In genomic region chr17:74338937-74339804, GRCm38 (mm10) we compare ENCODE assay signal across 8 mouse cellular contexts. TPM values are rescaled to one million over a fixed set of nuclear protein-coding genes. Genes with fewer than 3 reads are reported as not detected.
A peak's percentile ranks its signal among the peaks of the same experiment; 100 is the strongest.
DNase-seq lines count a peak whose midpoint lies in the region; ATAC-seq and TF ChIP-seq lines count a peak whose summit lies in the region.

Gene Spast (plus strand): TSS chr17:74338987.

- peak within 1 kb of the TSS; percentile 87 for H3K4me3 ChIP-seq in bone marrow, adult 2 months (replicated peaks; ENCODE audit: control insufficient read depth, low read depth, low read length)
- H3K4me3 ChIP-seq in heart, embryonic 13.5 days = peak within 1 kb of the TSS; percentile 99
- H3K4me3 ChIP-seq in kidney, postnatal 0 days (replicated peaks; ENCODE audit: low read depth, low read length) = peak within 1 kb of the TSS; percentile 94
- peak within 1 kb of the TSS; percentile 99 for H3K4me3 ChIP-seq in liver, embryonic 15.5 days (replicated peaks)
- peak within 1 kb of the TSS; percentile 98 for H3K4me3 ChIP-seq in stomach, embryonic 14.5 days (ENCODE audit: low read depth, low read length)

- no peaks in the 10 kb centered on the region for H3K9me3 ChIP-seq in heart, embryonic 13.5 days
- no peaks in the 10 kb centered on the region for H3K9me3 ChIP-seq in kidney, postnatal 0 days (replicated peaks; ENCODE audit: low read length)
- no peaks in the 10 kb centered on the region for H3K9me3 ChIP-seq in liver, embryonic 15.5 days (replicated peaks)
- no peaks in the 10 kb centered on the region for H3K9me3 ChIP-seq in stomach, embryonic 14.5 days (ENCODE audit: control insufficient read depth, low read depth, low read length)

- DNase-seq in CD4-positive helper T cell, adult 2 months (ENCODE audit: low read depth, low spot score) = peak; percentile 75
- DNase-seq in kidney, postnatal 0 days (ENCODE audit: low spot score) = peak; percentile 76
- DNase-seq in neural tube, embryonic 10.5 days (ENCODE audit: extremely low spot score, low spot score) = peak; percentile 76

- peak within 1 kb of the TSS; percentile 87 for H3K4me2 ChIP-seq in heart, embryonic 13.5 days
- peak within 1 kb of the TSS; percentile 74 for H3K4me2 ChIP-seq in kidney, postnatal 0 days (ENCODE audit: low read length)
- peak within 1 kb of the TSS; percentile 89 for H3K4me2 ChIP-seq in liver, embryonic 15.5 days
- peak within 1 kb of the TSS; percentile 72 for H3K4me2 ChIP-seq in stomach, embryonic 14.5 days (replicated peaks; ENCODE audit: low read depth, low read length)

- peaks cover 5% of the 10 kb centered on the region for H3K4me1 ChIP-seq in bone marrow, adult 2 months (ENCODE audit: control insufficient read depth, insufficient read depth, low read length)
- peaks cover 33% of the 10 kb centered on the region for H3K4me1 ChIP-seq in heart, embryonic 13.5 days
- peaks cover 9% of the 10 kb centered on the region for H3K4me1 ChIP-seq in kidney, postnatal 0 days (replicated peaks; ENCODE audit: insufficient read depth, low read length)
- H3K4me1 ChIP-seq in liver, embryonic 15.5 days (replicated peaks) = peaks cover 36% of the 10 kb centered on the region
- H3K4me1 ChIP-seq in stomach, embryonic 14.5 days (ENCODE audit: control insufficient read depth, insufficient read depth, low read length) = peaks cover 25% of the 10 kb centered on the region

- peaks cover 12% of the 10 kb centered on the region for H3K36me3 ChIP-seq in heart, embryonic 13.5 days
- H3K36me3 ChIP-seq in kidney, postnatal 0 days (ENCODE audit: insufficient read depth, low read length) = no peaks in the 10 kb centered on the region
- no peaks in the 10 kb centered on the region for H3K36me3 ChIP-seq in liver, embryonic 15.5 days (replicated peaks)
- H3K36me3 ChIP-seq in stomach, embryonic 14.5 days (ENCODE audit: control insufficient read depth, insufficient read depth, low read length) = no peaks in the 10 kb centered on the region

- H3K27me3 ChIP-seq in heart, embryonic 13.5 days (replicated peaks) = no peaks in the 10 kb centered on the region
- H3K27me3 ChIP-seq in kidney, postnatal 0 days (ENCODE audit: insufficient read depth, low read length) = no peaks in the 10 kb centered on the region
- no peaks in the 10 kb centered on the region for H3K27me3 ChIP-seq in liver, embryonic 15.5 days
- no peaks in the 10 kb centered on the region for H3K27me3 ChIP-seq in stomach, embryonic 14.5 days (ENCODE audit: control insufficient read depth, insufficient read depth, low read length)

- peak within 1 kb of the TSS; percentile 99 for H3K9ac ChIP-seq in heart, embryonic 13.5 days
- peak within 1 kb of the TSS; percentile 90 for H3K9ac ChIP-seq in kidney, postnatal 0 days (ENCODE audit: low read depth, low read length)
- peak within 1 kb of the TSS; percentile 98 for H3K9ac ChIP-seq in liver, embryonic 15.5 days
- H3K9ac ChIP-seq in stomach, embryonic 14.5 days (replicated peaks; ENCODE audit: low read depth, low read length) = peak within 1 kb of the TSS; percentile 94

- WGBS in bone marrow, adult 2 months = 1% methylated on average over 86 of the region's 90 CpGs
- under 1% methylated on average over 47 of the region's 90 CpGs for WGBS in heart, embryonic 13.5 days
- under 1% methylated on average over 78 of the region's 90 CpGs for WGBS in kidney, postnatal 0 days
- WGBS in liver, embryonic 15.5 days (ENCODE audit: insufficient replicate concordance) = under 1% methylated on average over 79 of the region's 90 CpGs
- 0% methylated on average over 72 of the region's 90 CpGs for WGBS in stomach, embryonic 14.5 days

- peak; percentile 67; the same call in 1 of the 2 replicates for TF ChIP-seq POLR2A in bone marrow, adult 2 months (IDR thresholded peaks at IDR 0.05; ENCODE audit: borderline replicate concordance, control insufficient read depth, low read depth, low read length)

- ATAC-seq in erythroid progenitor cell, adult 5-6 weeks (replicated peaks; ENCODE audit: low FRiP score, poor library complexity, severe bottlenecking) = peak; percentile 52
- peak; percentile 80 for ATAC-seq in heart, embryonic 13.5 days (ENCODE audit: extremely low read depth, insufficient number of reproducible peaks, low FRiP score, low TSS enrichment)
- ATAC-seq in kidney, postnatal 0 days (replicated peaks; ENCODE audit: low FRiP score, low read depth) = peak; percentile 88
- ATAC-seq in liver, embryonic 15.5 days (ENCODE audit: insufficient read depth) = peak; percentile 90
- ATAC-seq in stomach, embryonic 14.5 days (ENCODE audit: insufficient number of reproducible peaks, insufficient read depth, low FRiP score, low read depth) = peak; percentile 84

- no peak for TF ChIP-seq CTCF in bone marrow, adult 2 months (IDR thresholded peaks at IDR 0.05; ENCODE audit: control insufficient read depth, insufficient read depth, low read length)
- TF ChIP-seq CTCF in kidney, postnatal 0 days (IDR thresholded peaks at IDR 0.05; ENCODE audit: low read depth) = no peak

- H3K27ac ChIP-seq in bone marrow, adult 2 months (ENCODE audit: control insufficient read depth, insufficient read depth, low read depth, low read length, poor library complexity) = peak within 1 kb of the TSS; percentile 99
- H3K27ac ChIP-seq in heart, embryonic 13.5 days (replicated peaks) = peak within 1 kb of the TSS; percentile 98
- peak within 1 kb of the TSS; percentile 97 for H3K27ac ChIP-seq in kidney, postnatal 0 days
- H3K27ac ChIP-seq in liver, embryonic 15.5 days (replicated peaks) = peak within 1 kb of the TSS; percentile 94
- peak within 1 kb of the TSS; percentile 95 for H3K27ac ChIP-seq in stomach, embryonic 14.5 days (ENCODE audit: low read length)

RNA-seq across cellular contexts. Expression of gene Spast, which starts in this region (rescaled TPM):
- polyA plus RNA-seq in bone marrow, adult 2 months (2011; ENCODE audit: insufficient read depth, insufficient read length, low replicate concordance, missing spikeins) = 9.6 and 9.7 TPM in 2 replicates
- total RNA-seq in erythroid progenitor cell, adult 5-6 weeks (2015; ENCODE audit: low replicate concordance) = 13.7 and 19.3 TPM in 2 replicates
- total RNA-seq in erythroid progenitor cell, adult 5-6 weeks (2017; ENCODE audit: low replicate concordance) = 13.9 and 28.8 TPM in 2 replicates
- polyA plus RNA-seq in heart, embryonic 13.5 days (2015; fragmentation: Nextera tagmentation; extraction: Ambion mirVana) = 7.3 and 8.5 TPM in 2 replicates
- 12.9 and 13.9 TPM in 2 replicates for polyA plus RNA-seq in kidney, postnatal 0 days (2015; fragmentation: Nextera tagmentation; extraction: Ambion mirVana)
- polyA plus RNA-seq in liver, embryonic 15.5 days (2015; fragmentation: Nextera tagmentation; extraction: Ambion mirVana) = 5.2 and 5.3 TPM in 2 replicates
- polyA plus RNA-seq in stomach, embryonic 14.5 days (2014; fragmentation: Nextera tagmentation; extraction: Ambion mirVana) = 21.0 and 21.5 TPM in 2 replicates

Comparison
In these comparisons a context has a peak if more than half of its experiments do, and no peak if none do; other contexts are left out.
1. Peak in every context shown above with its lines: DNase-seq, ATAC-seq, H3K4me3 ChIP-seq and H3K27ac ChIP-seq.